Comparison of ENCODE assay signal across 17 mouse cellular contexts in the genomic region with DNA sequence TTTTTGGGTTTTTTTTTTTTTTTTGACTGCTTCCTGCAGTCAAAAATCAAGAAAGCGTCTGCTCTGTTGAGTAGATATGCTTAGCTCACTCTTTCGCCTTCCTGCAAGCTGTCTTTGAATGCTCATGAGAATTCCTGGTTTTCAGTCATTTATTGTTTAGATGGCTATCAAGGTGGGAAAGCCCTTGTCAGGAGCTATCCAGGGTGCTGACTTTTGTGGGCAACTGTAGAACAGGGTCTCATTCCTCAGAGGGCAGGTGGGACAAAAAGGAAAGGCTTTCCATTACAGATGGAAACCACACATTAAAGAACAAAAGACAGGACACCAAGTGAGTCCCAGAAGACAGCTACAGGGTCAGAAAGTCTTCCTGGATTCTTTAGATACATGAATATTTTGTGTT.
DNase-seq lines count a peak whose midpoint lies in the region; ATAC-seq and TF ChIP-seq lines count a peak whose summit lies in the region.
"Had no signal": no experiment of that assay in that cellular context is flagged by ENCODE, and none has a peak within 500 bp of the region (broad histone marks: within the 10 kb centered on the region; RNA-seq: fewer than 3 reads in every experiment).

No protein-coding gene starts in this region.

- H3K4me1 ChIP-seq in limb, embryonic 11.5 days (ENCODE audit: control insufficient read depth, insufficient read depth, low read length), result no peaks in the 10 kb centered on the region
- H3K4me1 ChIP-seq: hindbrain, embryonic 10.5 days; midbrain, embryonic 12.5 days had no signal

- no peak overlapping the region for H3K4me2 ChIP-seq in limb, embryonic 11.5 days (ENCODE audit: low read depth, severe bottlenecking)
- H3K4me2 ChIP-seq: midbrain, embryonic 12.5 days had no signal

- H3K9ac ChIP-seq in limb, embryonic 11.5 days (ENCODE audit: low read length), result no peak overlapping the region
- H3K9ac ChIP-seq: liver, embryonic 14.5 days; midbrain, embryonic 12.5 days had no signal

- H3K9me3 ChIP-seq in limb, embryonic 11.5 days (ENCODE audit: control insufficient read depth, low read length), result no peaks in the 10 kb centered on the region
- H3K9me3 ChIP-seq: hindbrain, embryonic 10.5 days; midbrain, embryonic 12.5 days had no signal

- 81% methylated on average over 2 of the region's 2 CpGs for WGBS in limb, embryonic 11.5 days

- H3K27ac ChIP-seq in limb, embryonic 11.5 days (replicated peaks; ENCODE audit: low read depth, low read length), result no peak overlapping the region
- H3K27ac ChIP-seq in layer of hippocampus, adult 2 months, result no peak overlapping the region
- H3K27ac ChIP-seq: hindbrain, embryonic 10.5 days; left cerebral cortex, adult 2 months; liver, embryonic 14.5 days; midbrain, embryonic 12.5 days had no signal

- H3K27me3 ChIP-seq in limb, embryonic 11.5 days (ENCODE audit: control insufficient read depth, insufficient read depth, low read length), result no peaks in the 10 kb centered on the region
- H3K27me3 ChIP-seq: midbrain, embryonic 12.5 days had no signal

- no peaks in the 10 kb centered on the region for H3K36me3 ChIP-seq in limb, embryonic 11.5 days (ENCODE audit: control insufficient read depth, insufficient read depth, low read length)
- H3K36me3 ChIP-seq: hindbrain, embryonic 10.5 days; midbrain, embryonic 12.5 days had no signal

- no peak overlapping the region for H3K4me3 ChIP-seq in limb, embryonic 11.5 days (ENCODE audit: low read depth, low read length)
- H3K4me3 ChIP-seq in layer of hippocampus, adult 2 months, result no peak overlapping the region
- H3K4me3 ChIP-seq: hindbrain, embryonic 10.5 days; left cerebral cortex, adult 2 months; midbrain, embryonic 12.5 days had no signal

- peak; percentile 42 to 51 for DNase-seq in kidney, postnatal 4 days
- no peak for DNase-seq in kidney, postnatal 25 days
- DNase-seq in R1 (ENCODE audit: low read depth, low spot score), result peak; percentile 41
- DNase-seq in embryo, embryonic 11.5 days (ENCODE audit: low read depth, low spot score), result peak; percentile 35
- peak; percentile 64 for DNase-seq in limb, embryonic 11.5 days (ENCODE audit: low spot score)
- no peak for DNase-seq in layer of hippocampus, adult 18-20 months (ENCODE audit: low spot score in 2 of 2)
- no peak for DNase-seq in layer of hippocampus, adult 2 months (ENCODE audit: low spot score in 2 of 2)
- DNase-seq: cerebellum, adult 2 months; gastrocnemius, postnatal 25 days; kidney, adult 9 months; right cerebral cortex, adult 18-20 months; thymus, postnatal 14 days had no signal

- no peak for TF ChIP-seq CTCF in layer of hippocampus, adult 2 months (conservative IDR thresholded peaks at IDR 0.05)

- no peak for ATAC-seq in limb, embryonic 11.5 days (ENCODE audit: insufficient number of reproducible peaks, low FRiP score, low TSS enrichment, low read depth)
- ATAC-seq: forebrain, embryonic 14.5 days had no signal

Comparison
In these comparisons a context has a peak if more than half of its experiments do, and no peak if none do; other contexts are left out.
1. DNase-seq: peak in kidney, postnatal 4 days (2 of 2), R1 (single experiment), embryo, embryonic 11.5 days (single experiment) and limb, embryonic 11.5 days (single experiment); none in kidney, postnatal 25 days (0 of 2), layer of hippocampus, adult 18-20 months (0 of 2) and layer of hippocampus, adult 2 months (0 of 2).